Mouse (Mus musculus): ENCODE results near the gene Gm30083.

Gm30083 gene

DNA sequence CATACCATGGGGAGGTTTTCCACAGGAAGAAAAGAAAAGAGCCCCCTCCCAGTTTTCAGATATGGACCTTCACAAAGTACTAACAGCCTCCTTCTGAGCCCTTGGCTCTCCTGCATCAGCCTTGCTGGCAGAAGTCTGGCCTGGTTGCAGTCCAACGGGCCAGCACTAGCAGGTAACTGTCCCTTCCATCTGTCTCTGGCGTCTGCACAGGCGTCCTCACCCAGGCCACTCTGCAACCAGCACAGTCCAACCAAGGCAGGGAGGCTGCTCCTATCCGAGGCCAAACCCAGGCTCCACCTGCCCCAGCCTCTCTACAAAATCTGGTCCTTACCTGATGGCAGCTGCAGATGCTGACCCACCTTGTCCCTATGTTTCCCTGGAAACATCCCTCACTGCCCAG lies 23.0 kb downstream of the Gm30083 start:
- H3K36me3 ChIP-seq (ENCODE audit: control insufficient read depth, insufficient read depth, low read length, poor library complexity, severe bottlenecking): no peaks in the 10 kb centered on the region
- no peaks in the 10 kb centered on the region for H3K27me3 ChIP-seq (ENCODE audit: control insufficient read depth, insufficient read depth, low read length, poor library complexity, severe bottlenecking)
- no peak for DNase-seq (ENCODE audit: low read depth, low spot score)

DNA sequence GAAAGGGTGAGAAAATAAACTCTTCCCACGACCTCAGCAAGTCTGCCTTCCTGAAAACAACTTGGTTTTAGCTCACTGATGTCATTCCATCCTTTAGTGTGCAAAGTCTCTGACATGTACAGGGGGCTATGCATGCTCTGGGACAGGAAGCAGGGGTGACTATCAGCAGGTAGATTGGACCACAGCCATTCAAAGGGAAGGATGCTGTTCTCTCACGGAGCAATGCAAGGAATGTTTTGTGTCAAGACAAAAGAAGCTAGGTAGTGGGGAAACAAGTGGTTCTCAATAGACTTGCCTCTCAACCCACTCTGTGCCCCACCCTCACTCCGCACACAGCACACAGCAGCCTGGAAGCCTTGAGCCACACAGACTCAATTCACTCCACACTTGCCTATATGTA lies 25.8 kb downstream of the Gm30083 start:
- DNase-seq (ENCODE audit: low read depth, low spot score): no peak
- no peaks in the 10 kb centered on the region for H3K36me3 ChIP-seq (ENCODE audit: control insufficient read depth, insufficient read depth, low read length, poor library complexity, severe bottlenecking)
- H3K27me3 ChIP-seq (ENCODE audit: control insufficient read depth, insufficient read depth, low read length, poor library complexity, severe bottlenecking): no peaks in the 10 kb centered on the region

DNA sequence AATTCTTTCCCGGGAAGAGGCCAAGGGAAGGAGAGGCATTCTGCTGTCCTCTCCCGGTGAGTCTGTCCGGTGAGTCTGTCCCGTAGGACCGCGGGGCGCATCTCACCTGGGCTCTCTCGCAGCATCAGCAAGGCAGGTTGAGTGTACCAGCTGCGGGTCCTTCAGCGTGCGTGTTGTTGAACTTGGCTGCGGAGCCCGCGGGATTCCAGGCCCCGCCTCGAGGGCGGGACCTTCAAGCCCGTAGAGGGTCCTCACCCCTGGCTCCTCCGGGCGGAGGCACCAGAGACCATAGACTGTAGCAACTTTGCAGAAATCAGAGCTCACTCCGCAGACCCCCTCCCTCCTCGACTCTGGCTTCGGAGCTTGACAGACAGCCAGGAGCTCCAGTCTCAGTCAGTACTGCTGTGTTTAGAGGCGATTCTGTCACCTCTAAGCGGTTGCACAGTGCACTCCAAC lies 36.4 kb downstream of the Gm30083 start, which contains the start of gene Zfp488:
Gene Zfp488, minus strand, starts transcription at position 161 of the 456 bp plus-strand sequence.
- Histone ChIP-seq H3K36me3 (ENCODE audit: control insufficient read depth, insufficient read depth, low read length, poor library complexity, severe bottlenecking) (no peaks in the 10 kb centered on the region), H3K27me3 (ENCODE audit: control insufficient read depth, insufficient read depth, low read length, poor library complexity, severe bottlenecking) (no peaks in the 10 kb centered on the region)
- no peak for DNase-seq (ENCODE audit: low read depth, low spot score)

DNA sequence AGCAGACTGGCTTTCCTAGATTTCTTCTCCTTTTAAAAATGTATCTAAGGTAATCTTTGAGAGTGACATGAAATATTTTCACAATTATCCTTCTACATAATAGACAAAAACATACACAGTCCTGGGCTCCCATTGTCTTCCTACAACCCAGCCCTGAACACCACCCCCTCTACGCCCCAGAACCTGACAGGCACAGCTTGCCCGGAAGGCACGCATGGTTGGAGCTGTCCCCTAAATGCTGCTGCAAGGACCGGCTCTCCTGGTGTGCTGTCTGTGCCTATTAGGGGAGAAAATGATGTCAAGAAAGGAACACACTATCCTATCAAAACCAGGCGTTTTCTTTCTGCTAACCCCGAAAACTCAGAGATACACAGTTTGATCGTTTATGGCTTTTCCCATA lies 37.2 kb downstream of the Gm30083 start:
- Histone ChIP-seq H3K36me3 (ENCODE audit: control insufficient read depth, insufficient read depth, low read length, poor library complexity, severe bottlenecking) (no peaks in the 10 kb centered on the region), H3K27me3 (ENCODE audit: control insufficient read depth, insufficient read depth, low read length, poor library complexity, severe bottlenecking) (no peaks in the 10 kb centered on the region)
- DNase-seq (ENCODE audit: low read depth, low spot score): no peak

DNA sequence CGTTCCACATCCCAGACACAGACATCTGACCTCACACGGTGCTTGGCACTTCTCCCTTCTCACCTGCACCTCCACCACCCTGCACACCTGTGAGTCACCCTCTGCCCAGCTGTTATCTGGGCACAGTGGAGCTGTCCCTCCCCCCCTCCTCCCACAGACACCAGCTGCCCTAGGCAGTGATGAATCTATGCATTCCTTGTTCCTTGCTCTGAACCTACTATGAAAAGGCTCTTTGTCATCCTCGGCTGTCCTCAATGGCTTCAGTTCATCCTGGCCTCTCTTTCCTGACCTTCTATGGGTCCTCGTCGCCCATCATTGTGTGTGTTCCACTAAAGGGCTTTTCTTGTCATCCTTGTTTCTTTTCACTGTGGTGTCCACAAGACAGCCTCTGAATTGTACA lies 40.2 kb downstream of the Gm30083 start:
- Histone ChIP-seq H3K36me3 (ENCODE audit: control insufficient read depth, insufficient read depth, low read length, poor library complexity, severe bottlenecking) (no peaks in the 10 kb centered on the region), H3K27me3 (ENCODE audit: control insufficient read depth, insufficient read depth, low read length, poor library complexity, severe bottlenecking) (no peaks in the 10 kb centered on the region)
- no peak for DNase-seq (ENCODE audit: low read depth, low spot score)

DNA sequence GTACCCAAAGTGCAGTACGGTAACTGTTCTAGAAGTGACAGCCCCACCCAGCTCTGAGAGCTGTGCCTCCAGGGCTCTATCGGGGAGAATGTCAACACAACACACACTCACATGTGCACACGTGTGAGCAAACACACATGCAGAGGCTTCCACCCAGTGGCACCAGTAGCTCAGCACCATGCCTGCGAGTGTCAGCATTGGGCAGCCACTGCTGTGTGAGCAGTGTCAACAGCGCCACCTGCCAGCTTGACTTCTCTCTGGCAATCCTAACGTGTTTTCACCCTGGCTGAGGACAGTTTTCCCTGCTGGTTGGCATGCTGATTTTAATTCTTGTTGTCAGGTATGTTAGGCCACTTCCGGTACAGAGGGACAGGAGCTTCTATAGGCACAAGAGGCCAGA lies 42.3 kb downstream of the Gm30083 start:
- Histone ChIP-seq H3K36me3 (ENCODE audit: control insufficient read depth, insufficient read depth, low read length, poor library complexity, severe bottlenecking) (no peaks in the 10 kb centered on the region), H3K27me3 (ENCODE audit: control insufficient read depth, insufficient read depth, low read length, poor library complexity, severe bottlenecking) (no peaks in the 10 kb centered on the region)
- DNase-seq (ENCODE audit: low read depth, low spot score): no peak

DNA sequence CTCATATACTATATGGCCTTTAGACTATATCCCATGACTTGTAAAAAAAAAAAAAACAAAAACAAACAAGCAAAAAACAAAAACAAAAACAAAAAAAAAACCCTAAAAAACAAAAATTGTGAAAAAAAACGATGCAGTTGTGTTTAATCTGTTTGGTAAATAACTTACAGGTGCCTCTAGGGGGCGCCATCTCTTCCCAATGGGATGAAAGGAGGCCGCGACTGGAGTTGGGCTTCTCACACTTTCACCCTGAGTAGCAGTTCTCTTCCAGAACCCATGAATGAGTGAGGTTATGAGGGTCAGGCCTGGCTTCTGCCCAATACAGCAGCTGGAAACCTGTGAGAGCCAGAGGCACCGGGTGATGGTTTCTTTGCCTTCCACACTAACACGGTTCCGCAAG lies 49.3 kb downstream of the Gm30083 start:
- no peak for DNase-seq (ENCODE audit: low read depth, low spot score)
- no peaks in the 10 kb centered on the region for H3K27me3 ChIP-seq (ENCODE audit: control insufficient read depth, insufficient read depth, low read length, poor library complexity, severe bottlenecking)
- H3K36me3 ChIP-seq (ENCODE audit: control insufficient read depth, insufficient read depth, low read length, poor library complexity, severe bottlenecking): no peaks in the 10 kb centered on the region

DNA sequence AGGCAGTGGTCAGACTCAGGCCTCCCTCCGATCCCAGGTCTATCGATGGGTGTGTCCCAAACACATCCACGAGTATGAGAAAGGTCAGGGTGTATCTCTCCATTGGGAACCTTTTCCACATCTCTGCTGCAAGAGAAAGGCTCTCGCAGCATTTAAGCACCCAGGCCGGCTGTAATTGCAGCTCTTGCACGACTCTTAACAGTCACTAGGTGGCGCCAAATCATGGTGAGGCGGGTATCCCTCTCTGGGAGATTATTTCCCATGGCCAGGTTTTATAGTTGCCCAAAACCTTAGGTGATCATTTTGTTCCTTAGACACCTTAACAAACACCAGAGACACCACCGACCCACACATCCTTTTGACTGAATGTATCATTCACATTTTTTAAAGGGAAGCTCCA lies 55.6 kb downstream of the Gm30083 start:
- DNase-seq (ENCODE audit: low read depth, low spot score): no peak
- Histone ChIP-seq H3K36me3 (ENCODE audit: control insufficient read depth, insufficient read depth, low read length, poor library complexity, severe bottlenecking) (no peaks in the 10 kb centered on the region), H3K27me3 (ENCODE audit: control insufficient read depth, insufficient read depth, low read length, poor library complexity, severe bottlenecking) (no peaks in the 10 kb centered on the region)

DNA sequence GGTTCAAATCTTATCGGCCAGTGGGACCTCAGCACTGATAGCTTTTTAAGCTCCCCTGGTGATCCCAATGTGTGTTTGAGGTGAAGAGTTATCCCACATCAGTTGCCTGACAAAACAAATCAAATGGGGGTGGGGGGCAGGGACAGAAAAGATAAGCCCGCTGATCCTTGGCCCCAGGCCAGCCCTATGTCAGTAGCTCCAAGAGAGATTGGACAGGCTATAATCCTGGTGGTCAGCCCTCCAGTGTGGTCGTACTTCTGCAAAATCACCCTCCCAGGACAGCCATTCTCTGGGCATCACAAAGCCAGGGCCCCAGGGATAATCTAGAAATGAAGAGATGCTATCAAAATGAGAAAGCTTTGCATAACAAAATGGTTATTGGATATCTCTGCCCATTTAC lies 56.1 kb downstream of the Gm30083 start:
- DNase-seq (ENCODE audit: low read depth, low spot score): no peak
- Histone ChIP-seq H3K36me3 (ENCODE audit: control insufficient read depth, insufficient read depth, low read length, poor library complexity, severe bottlenecking) (no peaks in the 10 kb centered on the region), H3K27me3 (ENCODE audit: control insufficient read depth, insufficient read depth, low read length, poor library complexity, severe bottlenecking) (no peaks in the 10 kb centered on the region)

DNA sequence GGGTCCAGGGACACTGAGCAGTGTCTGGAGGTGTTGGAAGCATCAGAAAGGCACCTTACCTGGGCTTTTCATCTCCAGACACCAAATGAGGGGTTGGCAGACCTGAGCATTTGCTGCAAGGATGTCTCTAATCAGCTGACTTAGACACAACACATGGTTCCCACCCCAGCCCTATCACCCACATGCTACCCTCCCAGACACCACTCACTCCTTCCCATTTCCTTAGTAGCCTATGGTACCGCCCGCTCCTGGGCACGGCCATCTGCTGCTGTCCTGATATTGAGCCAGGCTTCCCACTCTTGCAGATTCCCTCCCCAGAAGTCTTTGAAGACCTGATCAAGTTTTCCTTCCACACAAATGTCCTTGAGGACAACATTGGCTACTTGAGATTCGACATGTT lies 56.8 kb downstream of the Gm30083 start:
- no peak for DNase-seq (ENCODE audit: low read depth, low spot score)
- Histone ChIP-seq H3K27me3 (ENCODE audit: control insufficient read depth, insufficient read depth, low read length, poor library complexity, severe bottlenecking) (no peaks in the 10 kb centered on the region), H3K36me3 (ENCODE audit: control insufficient read depth, insufficient read depth, low read length, poor library complexity, severe bottlenecking) (no peaks in the 10 kb centered on the region)

DNA sequence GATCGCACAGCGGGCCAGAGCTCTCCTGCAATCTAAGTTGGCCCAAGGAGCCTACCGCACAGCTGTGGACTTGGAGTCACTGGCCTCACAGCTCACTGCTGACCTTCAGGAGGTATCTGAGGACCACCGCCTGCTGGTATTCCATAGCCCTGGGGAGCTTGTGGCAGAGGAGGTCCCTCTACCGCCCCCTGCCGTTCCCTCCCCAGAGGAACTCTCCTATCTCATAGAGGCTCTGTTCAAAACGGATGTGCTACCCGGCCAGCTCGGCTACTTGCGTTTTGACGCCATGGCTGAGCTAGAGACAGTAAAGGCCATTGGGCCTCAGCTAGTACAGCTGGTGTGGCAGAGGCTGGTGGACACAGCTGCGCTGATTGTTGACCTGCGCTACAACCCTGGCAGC lies 58.9 kb downstream of the Gm30083 start:
- no peaks in the 10 kb centered on the region for H3K36me3 ChIP-seq (ENCODE audit: control insufficient read depth, insufficient read depth, low read length, poor library complexity, severe bottlenecking)
- H3K27me3 ChIP-seq (ENCODE audit: control insufficient read depth, insufficient read depth, low read length, poor library complexity, severe bottlenecking): no peaks in the 10 kb centered on the region
- no peak for DNase-seq (ENCODE audit: low read depth, low spot score)

DNA sequence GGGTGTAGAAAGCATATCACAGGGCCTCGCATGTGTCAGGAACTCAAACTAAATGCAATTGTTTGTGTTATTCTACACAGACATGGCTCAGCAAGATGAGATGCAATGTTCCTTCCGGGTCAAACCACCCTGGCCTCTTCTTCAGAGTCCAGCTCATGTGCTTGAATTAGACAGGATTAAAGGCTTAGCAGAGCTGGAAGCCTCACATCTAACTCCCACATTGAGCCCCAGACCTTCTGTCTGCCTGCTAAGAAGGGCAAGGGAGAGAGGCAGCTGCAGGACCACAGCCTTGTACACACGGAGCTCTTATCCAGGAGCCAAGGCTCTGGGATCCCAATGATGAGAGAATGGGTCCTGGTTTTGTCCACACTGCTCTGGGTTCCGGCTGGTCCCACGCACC lies 61.2 kb downstream of the Gm30083 start, which contains the start of gene Rbp3:
Gene Rbp3, plus strand, starts transcription at position 243 of the 400 bp plus-strand sequence.
- H3K36me3 ChIP-seq (ENCODE audit: control insufficient read depth, insufficient read depth, low read length, poor library complexity, severe bottlenecking): no peaks in the 10 kb centered on the region
- DNase-seq (ENCODE audit: low read depth, low spot score): no peak

DNA sequence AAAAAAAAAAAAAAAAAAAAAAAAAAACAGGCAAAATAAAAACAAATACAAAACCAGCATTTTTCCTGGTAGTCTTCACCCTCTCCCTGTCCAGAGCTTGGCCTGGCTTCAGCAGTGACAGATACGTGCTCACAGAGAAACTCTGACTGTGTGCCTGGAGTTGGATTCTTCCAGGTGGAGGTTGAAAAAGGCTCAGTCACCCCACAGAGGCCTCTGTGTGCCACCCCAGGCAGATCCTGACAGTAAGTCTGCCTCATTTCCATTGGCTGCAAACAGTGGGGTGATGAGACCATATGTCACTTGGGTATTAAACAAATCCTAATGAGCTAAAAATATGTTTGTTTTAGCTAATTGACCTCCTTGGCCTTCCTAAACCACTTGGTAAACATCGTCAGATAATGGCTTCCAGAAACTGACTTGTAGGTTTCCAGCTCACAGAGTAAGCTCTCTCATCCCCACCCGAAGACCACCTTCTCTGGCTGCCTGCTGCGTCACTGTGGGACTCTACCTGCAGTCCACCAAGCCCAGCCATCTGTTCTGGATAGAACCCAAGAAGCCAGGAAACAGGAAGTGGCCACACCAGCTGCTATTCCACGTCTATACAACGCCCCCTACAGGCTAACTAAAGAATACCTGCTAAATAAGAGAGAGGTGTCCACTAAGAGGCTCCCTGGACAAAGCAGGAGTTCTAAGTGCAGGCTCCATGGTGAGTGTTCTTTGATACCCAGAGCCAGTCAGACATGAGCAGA lies 62.6 kb downstream of the Gm30083 start:
- no peak for DNase-seq (ENCODE audit: low read depth, low spot score)
- no peaks in the 10 kb centered on the region for H3K36me3 ChIP-seq (ENCODE audit: control insufficient read depth, insufficient read depth, low read length, poor library complexity, severe bottlenecking)
- H3K27me3 ChIP-seq (ENCODE audit: control insufficient read depth, insufficient read depth, low read length, poor library complexity, severe bottlenecking): no peaks in the 10 kb centered on the region

More for the DNA sequence above, 61.2 kb downstream of the Gm30083 start, which contains the start of gene Rbp3:
- no peaks in the 10 kb centered on the region for H3K27me3 ChIP-seq (ENCODE audit: control insufficient read depth, insufficient read depth, low read length, poor library complexity, severe bottlenecking)

DNA sequence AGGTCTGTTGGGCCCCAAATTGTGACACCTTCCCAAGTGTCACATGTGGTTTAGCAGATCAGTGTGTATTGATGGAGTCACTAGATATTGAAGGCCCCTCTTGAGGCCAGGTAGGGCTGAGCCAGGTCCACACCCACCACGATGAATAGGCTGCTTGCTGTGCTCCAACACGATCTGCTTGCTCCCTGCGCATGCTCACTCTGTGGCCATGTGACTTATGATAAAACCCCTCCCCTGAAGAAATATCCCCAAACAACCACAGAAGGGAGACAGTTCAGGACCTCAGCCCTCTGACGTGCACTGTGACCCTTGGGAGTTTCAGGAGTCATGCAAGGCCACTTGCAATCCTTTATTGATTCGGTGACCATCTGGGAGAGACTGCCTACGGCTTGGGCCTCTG lies 68.9 kb downstream of the Gm30083 start:
- no peak for DNase-seq (ENCODE audit: low read depth, low spot score)
- Histone ChIP-seq H3K36me3 (ENCODE audit: control insufficient read depth, insufficient read depth, low read length, poor library complexity, severe bottlenecking) (no peaks in the 10 kb centered on the region), H3K27me3 (ENCODE audit: control insufficient read depth, insufficient read depth, low read length, poor library complexity, severe bottlenecking) (no peaks in the 10 kb centered on the region)

DNA sequence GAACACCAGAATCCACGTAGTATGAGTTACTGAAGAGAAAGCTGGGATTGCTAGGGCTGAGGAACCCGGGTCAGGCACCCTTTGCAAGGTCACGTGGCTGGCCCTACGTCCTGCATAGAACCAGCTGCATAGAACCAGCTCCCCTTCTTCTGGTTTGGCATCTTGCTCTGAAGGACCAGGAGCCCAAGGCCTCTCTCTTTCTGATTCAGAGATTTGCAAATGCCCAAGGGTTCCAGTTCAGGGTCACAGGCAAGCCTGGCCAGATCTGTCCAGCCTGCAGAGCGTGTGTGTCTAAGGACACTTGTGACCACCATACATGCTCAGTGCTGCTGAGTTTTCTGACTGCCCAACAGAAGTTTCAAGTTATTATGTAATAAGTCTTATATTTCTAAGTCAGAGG lies 72.8 kb downstream of the Gm30083 start:
- no peak for DNase-seq (ENCODE audit: low read depth, low spot score)
- Histone ChIP-seq H3K36me3 (ENCODE audit: control insufficient read depth, insufficient read depth, low read length, poor library complexity, severe bottlenecking) (no peaks in the 10 kb centered on the region), H3K27me3 (ENCODE audit: control insufficient read depth, insufficient read depth, low read length, poor library complexity, severe bottlenecking) (no peaks in the 10 kb centered on the region)

DNA sequence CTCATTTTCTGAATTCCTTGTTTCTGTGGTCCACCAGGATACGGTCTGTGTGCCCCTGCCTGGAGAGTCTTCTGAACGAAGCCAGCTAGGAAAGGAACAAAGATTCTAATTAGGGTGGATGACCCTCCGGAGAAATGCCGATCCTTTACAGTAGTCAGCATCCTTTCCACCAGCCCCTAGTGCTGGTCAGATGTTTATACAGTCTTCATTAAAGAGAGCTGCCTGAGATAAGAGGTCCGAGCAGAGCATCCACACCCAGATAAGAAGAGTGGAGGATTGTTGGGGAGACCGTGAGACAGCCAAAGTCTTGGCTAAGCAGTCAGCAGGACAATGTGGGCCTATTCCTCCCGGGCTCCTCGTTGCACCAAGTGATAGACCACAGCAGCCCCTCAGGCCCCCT lies 74.2 kb downstream of the Gm30083 start, which contains the start of gene Gdf2:
Gene Gdf2, plus strand, starts transcription at position 301 of the 400 bp plus-strand sequence.
- no peak for DNase-seq (ENCODE audit: low read depth, low spot score)
- Histone ChIP-seq H3K36me3 (ENCODE audit: control insufficient read depth, insufficient read depth, low read length, poor library complexity, severe bottlenecking) (no peaks in the 10 kb centered on the region), H3K27me3 (ENCODE audit: control insufficient read depth, insufficient read depth, low read length, poor library complexity, severe bottlenecking) (no peaks in the 10 kb centered on the region)

All from splenic B cell, adult 2 months (primary cell).